ENCODE assay signal across 13 mouse cellular contexts in genomic region chr4:119070959-119071647, GRCm38 (mm10). TPM values are rescaled to one million over a fixed set of nuclear protein-coding genes. Genes with fewer than 3 reads are reported as not detected.
A peak's percentile ranks its signal among the peaks of the same experiment; 100 is the strongest.
DNase-seq lines count a peak whose midpoint lies in the region; ATAC-seq and TF ChIP-seq lines count a peak whose summit lies in the region.
"Had no signal": no experiment of that assay in that cellular context is flagged by ENCODE, and none has a peak within 500 bp of the region (broad histone marks: within the 10 kb centered on the region; RNA-seq: fewer than 3 reads in every experiment).

No protein-coding gene starts in this region.

- no peak overlapping the region for H3K27ac ChIP-seq in liver, adult 2 months (replicated peaks; ENCODE audit: insufficient read depth, low read depth, low read length)
- H3K27ac ChIP-seq in liver, embryonic 12.5 days: no peak overlapping the region
- H3K27ac ChIP-seq in embryonic facial prominence, embryonic 10.5 days (replicated peaks): peak overlapping the region; percentile 85
- H3K27ac ChIP-seq in hindbrain, embryonic 13.5 days: no peak overlapping the region
- H3K27ac ChIP-seq in neural tube, embryonic 12.5 days: no peak overlapping the region

- DNase-seq in liver, adult 2 months (ENCODE audit: extremely low read depth, low read depth, low spot score): peak; percentile 10
- peak; percentile 39 for DNase-seq in embryonic facial prominence, embryonic 10.5 days (ENCODE audit: low spot score)
- DNase-seq in kidney, postnatal 4 days: no peak
- DNase-seq: adrenal gland, postnatal 14 days; cerebellum, adult 8-10 months; lung, adult 2 months; thymus, postnatal 4 days had no signal

- H3K36me3 ChIP-seq in liver, adult 2 months (ENCODE audit: control insufficient read depth, insufficient read depth, low read length): no peaks in the 10 kb centered on the region
- H3K36me3 ChIP-seq in liver, embryonic 12.5 days: no peaks in the 10 kb centered on the region
- H3K36me3 ChIP-seq in embryonic facial prominence, embryonic 10.5 days (replicated peaks): no peaks in the 10 kb centered on the region
- H3K36me3 ChIP-seq in hindbrain, embryonic 13.5 days: no peaks in the 10 kb centered on the region
- H3K36me3 ChIP-seq in neural tube, embryonic 12.5 days: no peaks in the 10 kb centered on the region
- H3K36me3 ChIP-seq: kidney, embryonic 15.5 days had no signal

- H3K9ac ChIP-seq in liver, adult 2 months (ENCODE audit: low read depth, low read length): no peak overlapping the region
- H3K9ac ChIP-seq in liver, embryonic 12.5 days: no peak overlapping the region
- H3K9ac ChIP-seq in hindbrain, embryonic 13.5 days: no peak overlapping the region
- no peak overlapping the region for H3K9ac ChIP-seq in neural tube, embryonic 12.5 days
- H3K9ac ChIP-seq: kidney, embryonic 15.5 days had no signal

- no peak for TF ChIP-seq CTCF in liver, adult 2 months (IDR thresholded peaks at IDR 0.05; ENCODE audit: low read depth, low read length)

- H3K79me2 ChIP-seq in liver, adult 2 months (ENCODE audit: control insufficient read depth, insufficient read depth, low read length): no peaks in the 10 kb centered on the region

- WGBS in liver, adult 2 months: 40% methylated on average over 16 of the region's 16 CpGs
- 53% methylated on average over 16 of the region's 16 CpGs for WGBS in liver, embryonic 12.5 days (ENCODE audit: insufficient replicate concordance)
- WGBS in embryonic facial prominence, embryonic 10.5 days: 22% methylated on average over 16 of the region's 16 CpGs
- 12% methylated on average over 16 of the region's 16 CpGs for WGBS in hindbrain, embryonic 13.5 days
- WGBS in neural tube, embryonic 12.5 days: 12% methylated on average over 16 of the region's 16 CpGs

- no peak for ATAC-seq in liver, embryonic 12.5 days
- ATAC-seq in hindbrain, embryonic 13.5 days (ENCODE audit: low FRiP score): no peak
- ATAC-seq in neural tube, embryonic 12.5 days (ENCODE audit: low FRiP score, low read depth): no peak
- no peak for ATAC-seq in erythroid progenitor cell, adult 5-6 weeks (replicated peaks; ENCODE audit: low FRiP score, poor library complexity, severe bottlenecking)

- H3K9me3 ChIP-seq in liver, embryonic 12.5 days (replicated peaks): no peaks in the 10 kb centered on the region
- H3K9me3 ChIP-seq in embryonic facial prominence, embryonic 10.5 days: no peaks in the 10 kb centered on the region
- no peaks in the 10 kb centered on the region for H3K9me3 ChIP-seq in hindbrain, embryonic 13.5 days
- H3K9me3 ChIP-seq in neural tube, embryonic 12.5 days: no peaks in the 10 kb centered on the region
- H3K9me3 ChIP-seq: kidney, embryonic 15.5 days had no signal

- H3K27me3 ChIP-seq in liver, adult 2 months (ENCODE audit: control insufficient read depth, insufficient read depth, low read length): no peaks in the 10 kb centered on the region; the same call in 1 of the 2 replicates
- H3K27me3 ChIP-seq in liver, embryonic 12.5 days (replicated peaks): peaks cover 83% of the 10 kb centered on the region
- H3K27me3 ChIP-seq in embryonic facial prominence, embryonic 10.5 days (replicated peaks; ENCODE audit: low read depth, poor library complexity, severe bottlenecking): peaks cover 48% of the 10 kb centered on the region
- H3K27me3 ChIP-seq in hindbrain, embryonic 13.5 days: peaks cover 48% of the 10 kb centered on the region
- H3K27me3 ChIP-seq in neural tube, embryonic 12.5 days (replicated peaks): peaks cover 9% of the 10 kb centered on the region

- H3K4me3 ChIP-seq in liver, adult 2 months (ENCODE audit: insufficient read depth, low read depth, low read length): no peak overlapping the region
- no peak overlapping the region for H3K4me3 ChIP-seq in liver, embryonic 12.5 days
- H3K4me3 ChIP-seq in embryonic facial prominence, embryonic 10.5 days: peak overlapping the region; percentile 47; the same call in 1 of the 2 replicates
- H3K4me3 ChIP-seq in hindbrain, embryonic 13.5 days: no peak overlapping the region
- H3K4me3 ChIP-seq in neural tube, embryonic 12.5 days: no peak overlapping the region
- H3K4me3 ChIP-seq: erythroblast, embryonic 14.5 days; kidney, embryonic 15.5 days had no signal

- no peak for TF ChIP-seq POLR2A in liver, adult 2 months (IDR thresholded peaks at IDR 0.05; ENCODE audit: extremely low read depth, insufficient read depth, low read length)

- 0 out of 2 replicates have a peak, but pooled peaks cover 2% of the 10 kb centered on the region for H3K4me1 ChIP-seq in liver, adult 2 months (ENCODE audit: control insufficient read depth, insufficient read depth, low read length)
- H3K4me1 ChIP-seq in liver, embryonic 12.5 days: peaks cover 46% of the 10 kb centered on the region
- H3K4me1 ChIP-seq in embryonic facial prominence, embryonic 10.5 days: peaks cover 70% of the 10 kb centered on the region
- peaks cover 32% of the 10 kb centered on the region for H3K4me1 ChIP-seq in hindbrain, embryonic 13.5 days (replicated peaks)
- H3K4me1 ChIP-seq in neural tube, embryonic 12.5 days: peaks cover 26% of the 10 kb centered on the region

- H3K4me2 ChIP-seq in liver, embryonic 12.5 days: no peak overlapping the region
- H3K4me2 ChIP-seq in hindbrain, embryonic 13.5 days: peak overlapping the region; percentile 8; the same call in 1 of the 2 replicates
- peak overlapping the region; percentile 62 for H3K4me2 ChIP-seq in neural tube, embryonic 12.5 days (replicated peaks)

RNA-seq across cellular contexts. Expression of gene Slc2a1, which starts 37.4 kb away (rescaled TPM):
- 6.9 and 7.3 TPM in 2 replicates for total RNA-seq in liver, adult 2 months (2014; rRNA removed)
- polyA plus RNA-seq in liver, adult 2 months (2012; rRNA removed): 11.1 and 17.7 TPM in 2 replicates
- 309 TPM in 2 replicates for polyA plus RNA-seq in liver, embryonic 12.5 days (2016; fragmentation: Nextera tagmentation; extraction: Ambion mirVana)
- 140 and 166 TPM in 2 replicates for polyA plus RNA-seq in embryonic facial prominence, embryonic 10.5 days (2016; fragmentation: Nextera tagmentation; extraction: Ambion mirVana)
- 94.4 and 96.5 TPM in 2 replicates for polyA plus RNA-seq in hindbrain, embryonic 13.5 days (2015; fragmentation: Nextera tagmentation; extraction: Ambion mirVana)
- polyA plus RNA-seq in neural tube, embryonic 12.5 days (2016; fragmentation: Nextera tagmentation; extraction: Ambion mirVana): 122 and 128 TPM in 2 replicates
- total RNA-seq in erythroid progenitor cell, adult 5-6 weeks (2015; ENCODE audit: low replicate concordance): 1.1 and 5.4 TPM in 2 replicates
- 1.0 TPM in 1 of 2 replicates, not detected in the other for total RNA-seq in erythroid progenitor cell, adult 5-6 weeks (2017; ENCODE audit: low replicate concordance)

Comparison
In these comparisons a context has a peak if more than half of its experiments do, and no peak if none do; other contexts are left out.
1. DNase-seq: peak in liver, adult 2 months (single experiment) and embryonic facial prominence, embryonic 10.5 days (single experiment); none in kidney, postnatal 4 days (0 of 2).